Mouse (Mus musculus): ENCODE measurements around the gene Rnf43.

DNA sequence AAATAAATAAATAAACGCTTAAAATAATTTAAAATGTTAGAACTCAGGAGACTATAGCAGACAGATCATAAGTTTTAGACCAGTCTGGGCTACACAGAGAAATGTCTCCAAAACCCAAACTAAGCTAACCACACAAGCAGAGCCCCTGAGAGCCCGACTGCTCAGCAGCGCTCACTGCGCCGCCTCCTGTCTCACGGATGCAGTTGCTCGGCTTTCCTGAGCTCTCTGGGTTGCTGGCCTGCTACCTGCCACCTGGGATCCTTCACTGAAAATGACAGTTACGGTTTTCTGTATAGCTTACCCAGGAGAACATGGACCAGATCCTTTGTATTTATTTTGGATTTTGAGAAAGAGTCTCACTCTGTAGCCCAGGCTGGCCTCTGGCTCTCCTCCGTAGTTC lies 57.8 kb downstream of the Rnf43 start:
- TF ChIP-seq CTCF (IDR thresholded peaks at IDR 0.05; ENCODE audit: extremely low read depth, insufficient read depth, insufficient read length, insufficient replicate concordance): peak; percentile 31; the same call in 1 of the 2 replicates
- no peak for TF ChIP-seq POLR2A (IDR thresholded peaks at IDR 0.05; ENCODE audit: low read depth, low read length)
